Mouse (Mus musculus) neural tube, embryonic 13.5 days (tissue): ENCODE data around the gene Llgl2. TPM values are rescaled to one million over a fixed set of nuclear protein-coding genes. Genes with fewer than 3 reads are reported as not detected.

ENCODE experiments used
- ATAC-seq: fragments of 200-750 bp; cut with Nextera tagmentation; 2 replicates; pipeline ENCODE4 v1.8.0; 2017; ENCODE audit warnings: low read depth, mild to moderate bottlenecking, moderate TSS enrichment, moderate library complexity
- H3K27ac ChIP-seq: fragments of 300-500 bp; sonication (generic); replicated peaks from 2 replicates; pipeline ENCODE4 v1.5.1; 2015; ENCODE audit warnings: moderate library complexity, mild to moderate bottlenecking, inconsistent platforms
- H3K27me3 ChIP-seq: fragments of 300-500 bp; sonication (generic); 2 replicates; pipeline ENCODE4 v1.6.1; 2015; ENCODE audit warnings: mild to moderate bottlenecking, inconsistent platforms
- H3K36me3 ChIP-seq: fragments of 300-500 bp; sonication (generic); 2 replicates; pipeline ENCODE4 v1.6.1; 2015; ENCODE audit warnings: mild to moderate bottlenecking, inconsistent platforms
- H3K4me1 ChIP-seq: fragments of 300-500 bp; sonication (generic); replicated peaks from 2 replicates; pipeline ENCODE4 v1.6.1; 2015; ENCODE audit warnings: inconsistent platforms
- H3K4me2 ChIP-seq: fragments of 300-500 bp; sonication (generic); 2 replicates; pipeline ENCODE4 v1.6.1; 2015; ENCODE audit warnings: inconsistent platforms, mild to moderate bottlenecking, moderate library complexity
- H3K4me3 ChIP-seq: fragments of 300-500 bp; sonication (generic); 2 replicates; pipeline ENCODE4 v1.5.1; 2015; ENCODE audit warnings: mild to moderate bottlenecking, inconsistent platforms
- H3K9ac ChIP-seq: fragments of 300-500 bp; sonication (generic); 2 replicates; pipeline ENCODE4 v1.6.1; 2015; ENCODE audit warnings: moderate library complexity, mild to moderate bottlenecking, inconsistent platforms
- H3K9me3 ChIP-seq: fragments of 300-500 bp; sonication (generic); 2 replicates; pipeline ENCODE4 v1.6.1; 2016; ENCODE audit warnings: inconsistent platforms
- WGBS: fragments of 180-500 bp; shearing (Covaris S2); methylation state at CpG from one replicate; pipeline ENCODE4 v1.1.7; 2015; 5-methylcytosine and 5-hydroxymethylcytosine counted together
- polyA plus RNA-seq: library from polyadenylated mRNA; unstranded; fragments of >200 nt; fragmentation: Nextera tagmentation; extraction: Ambion mirVana; gene quantifications from 2 replicates; pipeline ENCODE4 v1.2.1, GENCODE M21; 2015

The Llgl2 gene
- polyA plus RNA-seq, 1 experiment from 2014 or later: 1.8 TPM

DNA sequence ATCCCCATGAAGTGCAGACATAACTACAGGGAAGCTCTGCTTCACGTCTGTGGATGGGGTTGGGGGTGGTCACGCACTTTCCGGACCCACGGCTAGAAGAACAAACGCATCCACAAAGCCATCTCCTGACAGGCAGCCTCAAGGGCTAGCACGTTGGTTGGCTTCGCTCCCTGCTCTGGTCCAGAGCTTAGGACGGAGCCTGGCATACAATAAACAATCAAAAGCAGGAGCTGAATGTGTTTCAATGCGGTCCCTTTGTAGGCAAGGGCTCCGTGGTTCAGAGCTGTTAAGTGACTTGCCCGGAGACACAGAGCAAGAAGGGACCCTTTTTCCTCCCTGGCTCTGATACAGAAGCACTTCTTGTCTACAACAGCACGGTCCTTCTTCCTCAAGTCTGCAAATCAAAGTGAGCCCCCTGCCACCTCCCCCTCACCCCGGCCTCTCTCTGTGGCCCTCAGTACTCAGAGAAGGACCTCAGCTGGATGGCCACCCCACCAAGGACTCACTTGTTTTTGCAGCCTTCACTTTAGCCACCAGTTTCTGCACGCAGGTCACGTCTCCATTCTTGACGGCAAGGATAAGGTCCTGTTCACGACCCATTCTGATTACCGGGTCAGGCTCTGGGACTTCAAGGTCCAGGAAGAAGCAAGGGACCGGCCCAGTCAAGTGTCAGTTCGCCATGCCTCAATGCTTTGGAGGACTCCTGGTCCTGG is 12.3 kb upstream of the Llgl2 start:
- peaks cover 82% of the 10 kb centered on the region for H3K4me1 ChIP-seq

DNA sequence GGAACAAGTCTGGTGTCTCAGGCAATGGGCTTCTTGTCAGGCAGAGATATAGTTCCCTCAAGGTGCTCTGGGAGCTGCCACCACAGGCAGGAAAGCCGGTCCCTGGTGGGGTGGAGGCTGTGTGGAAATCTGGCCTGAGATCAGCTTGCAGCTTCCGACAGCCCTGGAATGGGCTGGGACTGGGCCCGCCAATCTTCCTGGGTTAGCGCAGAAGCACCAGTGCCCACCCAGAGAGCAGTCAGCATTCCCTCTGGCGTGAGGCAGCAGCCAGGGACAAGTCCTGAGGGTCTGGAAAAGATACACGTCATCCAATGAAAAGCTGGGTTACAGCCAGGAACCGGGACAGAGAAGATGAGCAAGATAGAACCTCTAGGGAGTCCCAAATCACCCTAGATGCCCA is 11.8 kb upstream of the Llgl2 start:
- Histone ChIP-seq H3K9ac (peak overlapping the region; percentile 95), H3K36me3 (peaks cover 20% of the 10 kb centered on the region), H3K4me2 (peak overlapping the region; percentile 75), H3K27ac (peak overlapping the region; percentile 78), H3K4me3 (peak overlapping the region; percentile 96), H3K27me3 (no peaks in the 10 kb centered on the region), H3K9me3 (no peaks in the 10 kb centered on the region), H3K4me1 (peaks cover 77% of the 10 kb centered on the region)
- ATAC-seq: no peak
- 32% methylated on average over 7 of the region's 7 CpGs for WGBS

More for the DNA sequence above, 12.3 kb upstream of the Llgl2 start:
- peak overlapping the region; percentile 78 for H3K27ac ChIP-seq
- no peak for ATAC-seq
- H3K9ac ChIP-seq: peak overlapping the region; percentile 95
- H3K27me3 ChIP-seq: no peaks in the 10 kb centered on the region
- peaks cover 21% of the 10 kb centered on the region for H3K36me3 ChIP-seq
- peak overlapping the region; percentile 75 for H3K4me2 ChIP-seq
- WGBS: 74% methylated on average over 20 of the region's 20 CpGs
- H3K4me3 ChIP-seq: peak overlapping the region; percentile 96
- no peaks in the 10 kb centered on the region for H3K9me3 ChIP-seq

DNA sequence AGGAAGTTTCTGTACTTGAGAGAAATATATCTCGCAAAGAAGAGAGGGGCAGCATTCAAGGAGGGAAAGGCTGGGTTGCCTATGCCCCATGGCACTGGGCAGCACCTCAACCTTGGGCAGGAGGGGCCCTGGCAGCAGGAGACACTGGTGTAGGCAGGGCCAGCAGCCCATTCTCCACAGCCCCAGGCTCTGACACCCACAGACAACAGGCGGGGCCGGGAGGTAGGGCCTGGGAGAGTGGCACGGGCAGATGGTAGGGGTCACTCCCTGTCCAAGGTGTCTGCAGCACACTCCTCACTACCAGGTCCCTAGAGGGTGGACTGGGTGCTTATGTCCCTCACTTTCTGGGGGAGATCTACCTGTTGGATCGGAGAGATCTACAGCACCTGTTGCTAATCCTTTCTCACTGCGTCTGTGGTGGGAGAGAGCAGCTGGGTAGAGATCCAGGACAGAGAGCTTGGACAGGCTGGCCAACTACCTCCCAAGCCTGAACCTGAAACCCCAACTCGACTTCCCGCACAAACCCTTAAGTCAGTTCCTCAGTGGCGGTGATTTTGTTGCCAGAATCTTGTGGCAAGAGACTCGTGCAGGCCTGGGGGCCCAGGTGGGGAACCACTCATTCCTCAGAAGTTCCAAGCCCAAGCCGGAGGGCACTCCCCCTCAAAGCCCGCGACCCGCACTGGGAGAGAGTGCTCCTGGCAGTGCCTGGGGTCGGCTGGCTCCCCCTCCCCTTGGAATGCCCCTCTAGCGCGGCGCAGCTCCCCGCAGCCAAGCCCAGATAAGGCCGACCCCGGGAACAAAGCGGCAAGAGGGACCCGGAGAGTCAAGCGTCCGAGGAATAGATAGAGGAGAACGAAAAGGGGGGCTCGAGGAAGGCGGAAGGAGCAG is 11.1 kb upstream of the Llgl2 start:
- H3K4me1 ChIP-seq: peaks cover 70% of the 10 kb centered on the region
- no peaks in the 10 kb centered on the region for H3K9me3 ChIP-seq
- 3% methylated on average over 28 of the region's 28 CpGs for WGBS
- peak overlapping the region; percentile 95 for H3K9ac ChIP-seq
- H3K4me3 ChIP-seq: peak overlapping the region; percentile 96
- H3K27ac ChIP-seq: peak overlapping the region; percentile 78
- no peaks in the 10 kb centered on the region for H3K27me3 ChIP-seq
- peaks cover 26% of the 10 kb centered on the region for H3K36me3 ChIP-seq
- ATAC-seq: peak; percentile 4; the same call in 1 of the 2 replicates
- H3K4me2 ChIP-seq: peak overlapping the region; percentile 75

DNA sequence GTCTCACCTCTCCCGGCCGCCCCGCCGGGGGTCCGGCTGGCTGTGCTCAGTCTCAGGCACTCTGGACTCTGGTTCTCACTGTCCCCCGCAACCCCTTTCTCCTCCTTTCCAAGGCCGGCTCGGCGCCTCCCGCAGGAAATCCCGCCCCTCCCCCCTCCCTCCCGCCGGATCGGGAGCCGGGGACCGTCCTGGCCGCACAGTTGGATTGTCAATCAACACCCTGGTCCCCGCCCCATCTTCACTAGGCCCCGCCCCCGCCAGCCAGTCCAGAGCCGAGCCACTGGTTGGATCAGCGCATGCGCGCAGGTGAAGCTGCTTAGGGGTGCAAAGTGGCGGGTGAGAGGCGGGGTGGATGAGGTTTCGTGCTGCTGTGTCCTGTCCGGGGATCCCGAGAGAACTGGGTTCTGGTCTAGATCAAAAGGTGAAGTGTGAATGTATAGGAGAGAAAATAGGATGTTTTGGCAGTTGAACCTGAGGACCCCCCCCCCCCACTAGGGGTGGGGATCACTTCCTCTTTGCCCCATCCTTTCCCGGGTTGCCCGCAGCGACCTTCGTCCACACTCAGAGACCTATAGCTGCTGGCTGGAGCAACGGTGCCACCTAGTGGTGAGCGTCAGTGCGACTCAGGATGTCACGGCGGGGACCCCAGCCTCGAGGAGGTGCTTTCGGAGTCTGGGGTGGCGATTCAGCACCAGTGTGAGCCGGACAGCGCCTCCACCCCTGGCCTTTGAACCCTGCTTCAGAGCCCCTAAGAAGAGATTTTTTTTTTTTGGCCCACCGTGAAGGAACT is 10.1 kb upstream of the Llgl2 start, which contains the start of gene Caskin2:
Caskin2 (minus strand) TSS at position 133 of the 790 bp plus-strand sequence.
- H3K9ac ChIP-seq: peak within 1 kb of the TSS; percentile 95
- peaks cover 32% of the 10 kb centered on the region for H3K36me3 ChIP-seq
- peak; percentile 87 for ATAC-seq
- WGBS: under 1% methylated on average over 44 of the region's 44 CpGs
- H3K4me3 ChIP-seq: peak within 1 kb of the TSS; percentile 96
- H3K9me3 ChIP-seq: no peaks in the 10 kb centered on the region
- H3K27me3 ChIP-seq: no peaks in the 10 kb centered on the region
- H3K4me1 ChIP-seq: peaks cover 61% of the 10 kb centered on the region
- H3K27ac ChIP-seq: peak within 1 kb of the TSS; percentile 80
- H3K4me2 ChIP-seq: peak within 1 kb of the TSS; percentile 75

DNA sequence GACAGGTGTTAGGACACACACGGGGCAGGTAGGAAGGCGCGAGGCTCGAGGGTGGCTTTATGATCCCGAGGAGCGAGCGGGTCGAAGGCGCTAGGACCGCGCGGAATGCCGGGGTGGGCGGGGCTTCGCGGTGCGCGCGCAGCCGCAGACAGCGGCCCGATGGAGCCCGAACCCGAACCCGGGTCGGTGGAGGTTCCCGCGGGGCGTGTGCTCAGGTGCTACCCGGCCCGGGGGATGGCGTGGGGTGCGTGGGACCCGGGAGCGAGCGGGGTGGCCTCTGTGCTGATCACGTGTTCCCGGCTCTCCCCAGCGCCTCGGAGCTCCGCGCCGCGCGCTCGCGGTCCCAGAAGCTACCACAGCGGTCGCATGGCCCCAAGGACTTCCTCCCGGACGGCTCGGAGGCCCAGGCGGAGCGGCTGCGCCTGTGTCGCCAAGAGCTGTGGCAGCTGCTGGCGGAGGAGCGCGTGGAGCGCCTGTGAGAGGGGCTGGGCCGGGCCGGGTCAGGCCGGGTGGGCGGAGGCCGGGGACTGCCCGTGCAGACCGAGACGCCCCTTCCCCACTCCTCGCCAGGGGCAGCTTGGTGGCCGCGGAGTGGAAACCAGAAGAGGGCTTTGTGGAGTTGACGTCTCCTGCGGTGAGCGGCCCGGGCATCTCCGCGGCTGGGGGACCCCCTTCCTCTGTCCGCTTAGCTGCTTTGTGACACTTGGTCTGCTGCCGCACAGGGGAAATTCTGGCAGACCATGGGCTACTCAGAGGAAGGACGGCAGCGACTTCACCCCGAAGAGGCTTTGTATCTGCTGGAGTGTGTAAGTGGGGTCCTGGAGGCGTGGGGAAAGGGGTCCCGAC is 9.0 kb upstream of the Llgl2 start, which contains the start of gene Tsen54:
Tsen54 (plus strand) TSS at position 120 of the 846 bp plus-strand sequence.
- Histone ChIP-seq H3K36me3 (peaks cover 38% of the 10 kb centered on the region), H3K9me3 (no peaks in the 10 kb centered on the region), H3K4me1 (peaks cover 49% of the 10 kb centered on the region), H3K9ac (peak within 1 kb of the TSS; percentile 95), H3K4me2 (peak within 1 kb of the TSS; percentile 75), H3K4me3 (peak within 1 kb of the TSS; percentile 96), H3K27me3 (no peaks in the 10 kb centered on the region), H3K27ac (peak within 1 kb of the TSS; percentile 80)
- ATAC-seq: peak; percentile 59
- under 1% methylated on average over 80 of the region's 84 CpGs for WGBS

DNA sequence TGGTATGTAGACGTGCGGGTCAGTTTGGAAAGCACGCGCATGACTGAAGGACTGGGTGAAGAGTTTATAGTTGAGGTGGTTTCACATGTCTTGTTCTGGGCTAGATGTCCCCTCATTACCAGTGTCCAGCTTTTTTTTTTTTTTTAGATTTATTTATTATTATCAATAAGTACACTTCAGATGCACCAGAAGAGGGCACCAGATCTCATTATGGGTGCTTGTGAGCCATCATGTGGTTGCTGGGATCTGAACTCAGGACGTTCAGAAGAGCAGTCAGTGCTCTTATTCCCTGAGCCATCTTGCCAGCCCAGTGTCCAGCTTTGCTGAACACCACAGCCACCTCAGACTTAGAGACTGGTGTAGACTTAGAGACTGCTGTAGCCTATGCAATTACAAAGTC is 6.5 kb upstream of the Llgl2 start:
- Histone ChIP-seq H3K27ac (no peak overlapping the region), H3K9ac (no peak overlapping the region), H3K27me3 (no peaks in the 10 kb centered on the region), H3K4me1 (peaks cover 24% of the 10 kb centered on the region), H3K9me3 (no peaks in the 10 kb centered on the region), H3K4me2 (no peak overlapping the region), H3K36me3 (peaks cover 47% of the 10 kb centered on the region), H3K4me3 (no peak overlapping the region)
- ATAC-seq: no peak
- 90% methylated on average over 5 of the region's 5 CpGs for WGBS

DNA sequence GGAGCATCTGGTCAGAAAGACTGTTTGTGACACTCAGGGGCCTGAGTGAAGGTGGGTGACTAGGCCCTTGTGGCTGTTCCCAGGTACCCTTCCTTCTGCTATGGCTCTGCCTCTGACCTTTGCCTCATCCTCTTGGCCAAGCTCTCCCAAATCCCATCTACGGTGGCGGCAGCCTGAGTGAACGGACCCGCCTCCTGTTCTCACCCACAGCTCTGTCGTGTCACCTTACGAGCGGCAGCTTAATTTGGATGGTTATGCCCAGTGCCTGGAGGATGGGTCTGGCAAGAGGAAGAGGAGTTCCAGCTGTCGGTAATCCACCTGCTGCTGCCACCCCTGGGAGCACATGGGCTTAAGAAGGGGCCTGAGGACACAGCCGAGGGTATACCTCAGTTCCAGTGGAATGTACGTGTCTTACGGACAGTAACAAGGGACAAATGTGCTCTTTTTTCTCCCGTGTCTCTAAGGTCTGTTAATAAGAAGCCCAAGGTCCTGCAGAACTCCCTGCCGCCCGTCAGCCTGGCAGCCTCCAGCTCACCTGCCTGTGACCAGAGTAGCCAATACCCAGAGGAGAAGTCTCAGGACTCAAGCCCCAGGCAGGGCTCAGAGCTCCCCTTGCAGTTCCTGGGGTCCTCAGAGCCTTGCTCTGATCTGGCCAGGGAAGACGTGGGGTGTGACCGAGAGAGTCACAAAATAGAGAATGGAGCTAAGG is 3.8 kb upstream of the Llgl2 start:
- no peak for ATAC-seq
- no peak overlapping the region for H3K9ac ChIP-seq
- peaks cover 54% of the 10 kb centered on the region for H3K36me3 ChIP-seq
- 90% methylated on average over 16 of the region's 16 CpGs for WGBS
- H3K4me3 ChIP-seq: no peak overlapping the region
- peaks cover 29% of the 10 kb centered on the region for H3K4me1 ChIP-seq
- no peaks in the 10 kb centered on the region for H3K9me3 ChIP-seq
- H3K4me2 ChIP-seq: no peak overlapping the region
- no peak overlapping the region for H3K27ac ChIP-seq
- H3K27me3 ChIP-seq: peaks cover 26% of the 10 kb centered on the region

DNA sequence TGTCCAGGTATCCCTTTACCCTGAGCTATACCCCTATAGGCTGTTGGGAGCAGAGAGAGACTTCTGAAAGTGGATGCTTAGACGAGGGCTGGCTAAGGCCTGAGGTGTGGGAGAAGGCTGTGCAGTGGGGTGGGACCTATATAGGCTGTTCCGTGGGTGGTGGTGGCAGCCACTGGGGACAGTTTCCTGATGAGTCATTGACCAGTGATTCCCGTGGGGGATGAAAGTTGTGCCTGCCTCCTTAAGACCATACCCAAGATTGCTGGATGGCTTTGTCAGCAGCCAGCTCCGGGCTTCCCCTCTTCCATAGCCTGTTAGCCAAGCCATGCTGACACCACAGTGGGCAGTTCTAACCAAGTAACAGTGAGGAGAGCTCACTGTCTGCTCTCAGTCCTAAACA is 2.8 kb upstream of the Llgl2 start:
- H3K9me3 ChIP-seq: no peaks in the 10 kb centered on the region
- 88% methylated on average over 4 of the region's 4 CpGs for WGBS
- H3K27me3 ChIP-seq: peaks cover 36% of the 10 kb centered on the region
- H3K4me3 ChIP-seq: no peak overlapping the region
- H3K27ac ChIP-seq: no peak overlapping the region
- ATAC-seq: no peak
- no peak overlapping the region for H3K9ac ChIP-seq
- no peak overlapping the region for H3K4me2 ChIP-seq
- H3K4me1 ChIP-seq: peaks cover 20% of the 10 kb centered on the region
- H3K36me3 ChIP-seq: peaks cover 54% of the 10 kb centered on the region

DNA sequence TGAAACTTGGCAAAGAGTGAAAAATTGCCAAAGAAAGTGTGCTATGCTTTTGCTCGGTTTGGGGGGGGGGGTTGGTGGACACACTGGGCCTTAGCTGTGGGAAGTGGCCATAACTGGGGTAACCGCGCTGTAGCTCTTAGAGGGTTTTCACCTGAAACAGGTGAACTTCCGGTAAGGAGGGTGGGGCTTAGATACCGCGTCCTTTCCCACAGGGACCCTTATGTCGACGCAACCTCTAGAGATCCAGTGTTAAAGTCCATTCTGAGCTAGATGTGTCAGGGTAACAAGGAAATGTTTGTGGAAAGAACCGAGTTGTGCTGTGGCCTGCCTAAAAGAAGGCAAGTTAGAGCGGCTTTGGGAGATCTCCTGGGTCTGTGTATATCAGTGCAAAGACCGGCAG is 964 bp downstream of the Llgl2 start:
- H3K27ac ChIP-seq: no peak overlapping the region
- H3K27me3 ChIP-seq: peaks cover 61% of the 10 kb centered on the region
- H3K36me3 ChIP-seq: peaks cover 32% of the 10 kb centered on the region
- H3K9ac ChIP-seq: no peak overlapping the region
- no peaks in the 10 kb centered on the region for H3K9me3 ChIP-seq
- H3K4me3 ChIP-seq: peak overlapping the region; percentile 58; the same call in 1 of the 2 replicates
- peaks cover 18% of the 10 kb centered on the region for H3K4me1 ChIP-seq
- peak overlapping the region; percentile 93 for H3K4me2 ChIP-seq
- ATAC-seq: no peak
- WGBS: 18% methylated on average over 11 of the region's 11 CpGs

DNA sequence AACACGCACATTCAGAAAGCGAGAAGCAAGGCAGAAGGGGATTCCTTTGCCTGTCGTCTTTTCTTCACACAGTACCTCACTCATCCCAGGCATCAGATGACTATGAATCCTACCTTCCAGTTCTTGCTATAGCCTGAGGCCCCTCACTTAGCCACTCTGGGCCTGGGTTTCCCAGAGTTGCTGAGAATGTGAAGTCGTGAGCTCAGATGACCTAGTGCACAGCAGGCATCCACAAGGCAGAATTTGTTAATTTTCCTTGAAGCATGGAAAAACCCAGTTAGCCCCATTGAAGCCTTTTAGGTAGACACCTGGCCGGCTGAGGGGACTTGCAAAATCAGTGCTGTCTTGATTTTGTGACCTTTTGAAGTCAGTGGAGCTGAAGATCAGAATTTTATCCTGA is 2.6 kb downstream of the Llgl2 start:
- no peak overlapping the region for H3K27ac ChIP-seq
- no peak for ATAC-seq
- H3K4me3 ChIP-seq: no peak overlapping the region
- peaks cover 78% of the 10 kb centered on the region for H3K27me3 ChIP-seq
- 57% methylated on average over 5 of the region's 5 CpGs for WGBS
- H3K36me3 ChIP-seq: peaks cover 15% of the 10 kb centered on the region
- H3K4me1 ChIP-seq: peaks cover 18% of the 10 kb centered on the region
- H3K9ac ChIP-seq: no peak overlapping the region
- H3K4me2 ChIP-seq: no peak overlapping the region
- no peaks in the 10 kb centered on the region for H3K9me3 ChIP-seq
